8 mouse cellular contexts compared by ENCODE assay signal in genomic region chr2:135717232-135718134, GRCm38 (mm10). TPM values are rescaled to one million over a fixed set of nuclear protein-coding genes. Genes with fewer than 3 reads are reported as not detected.
DNase-seq lines count a peak whose midpoint lies in the region; ATAC-seq lines count a peak whose summit lies in the region.

No protein-coding gene starts in this region.

- H3K4me2 ChIP-seq in intestine, embryonic 14.5 days (ENCODE audit: low read length) = peak overlapping the region; percentile 42
- H3K4me2 ChIP-seq in limb, embryonic 11.5 days (ENCODE audit: low read depth, severe bottlenecking) = peak overlapping the region; percentile 37
- H3K4me2 ChIP-seq in neural tube, embryonic 13.5 days = peak overlapping the region; percentile 44

- H3K4me3 ChIP-seq in intestine, embryonic 14.5 days (ENCODE audit: low read depth, low read length) = no peak overlapping the region
- H3K4me3 ChIP-seq in limb, embryonic 11.5 days (ENCODE audit: low read depth, low read length) = no peak overlapping the region
- H3K4me3 ChIP-seq in neural tube, embryonic 13.5 days = no peak overlapping the region

- H3K27ac ChIP-seq in intestine, embryonic 14.5 days (ENCODE audit: low read depth) = no peak overlapping the region
- H3K27ac ChIP-seq in limb, embryonic 11.5 days (replicated peaks; ENCODE audit: low read depth, low read length) = no peak overlapping the region
- H3K27ac ChIP-seq in neural tube, embryonic 13.5 days (replicated peaks) = peak overlapping the region; percentile 61; the same call in 1 of the 2 replicates

- H3K27me3 ChIP-seq in intestine, embryonic 14.5 days (replicated peaks; ENCODE audit: control insufficient read depth, insufficient read depth, low read length) = no peaks in the 10 kb centered on the region; the same call in 1 of the 2 replicates
- H3K27me3 ChIP-seq in limb, embryonic 11.5 days (ENCODE audit: control insufficient read depth, insufficient read depth, low read length) = no peaks in the 10 kb centered on the region
- peaks cover 4% of the 10 kb centered on the region for H3K27me3 ChIP-seq in neural tube, embryonic 13.5 days

- intact Hi-C loops in gastrocnemius, postnatal 36 days (cut with DNase I) = no loop called here

- 0 out of 2 replicates have a peak, but pooled peaks have one; percentile 27 for ATAC-seq in intestine, embryonic 14.5 days (replicated peaks; ENCODE audit: low FRiP score, low TSS enrichment, low read depth)
- ATAC-seq in limb, embryonic 11.5 days (ENCODE audit: insufficient number of reproducible peaks, low FRiP score, low TSS enrichment, low read depth) = no peak
- ATAC-seq in neural tube, embryonic 13.5 days (ENCODE audit: low read depth) = peak; percentile 45; the same call in 1 of the 2 replicates

- 16% methylated on average over 16 of the region's 16 CpGs for WGBS in intestine, embryonic 14.5 days
- 11% methylated on average over 16 of the region's 16 CpGs for WGBS in limb, embryonic 11.5 days
- 29% methylated on average over 16 of the region's 16 CpGs for WGBS in neural tube, embryonic 13.5 days

- DNase-seq in Muller cell, postnatal 12 days (ENCODE audit: inconsistent ontology term) = peak; percentile 48
- peak; percentile 88 for DNase-seq in cerebellum, adult 9-11 months
- DNase-seq in gastrocnemius, postnatal 36 days = peak; percentile 56 to 60
- peak; percentile 70 for DNase-seq in intestine, embryonic 14.5 days (ENCODE audit: low spot score)
- peak; percentile 41 for DNase-seq in limb, embryonic 11.5 days (ENCODE audit: low spot score)
- no peak for DNase-seq in thymus, postnatal 10 days (ENCODE audit: low spot score in 2 of 2)
- DNase-seq in embryo, embryonic 9.5 days (ENCODE audit: extremely low spot score) = no peak

- H3K9me3 ChIP-seq in intestine, embryonic 14.5 days (ENCODE audit: control insufficient read depth, low read length) = no peaks in the 10 kb centered on the region
- no peaks in the 10 kb centered on the region for H3K9me3 ChIP-seq in limb, embryonic 11.5 days (ENCODE audit: control insufficient read depth, low read length)
- H3K9me3 ChIP-seq in neural tube, embryonic 13.5 days = no peaks in the 10 kb centered on the region

- H3K9ac ChIP-seq in intestine, embryonic 14.5 days (ENCODE audit: low read length) = no peak overlapping the region
- 0 out of 2 replicates have a peak overlapping the region, but pooled peaks have one; percentile 35 for H3K9ac ChIP-seq in limb, embryonic 11.5 days (ENCODE audit: low read length)
- H3K9ac ChIP-seq in neural tube, embryonic 13.5 days = peak overlapping the region; percentile 56

- H3K36me3 ChIP-seq in intestine, embryonic 14.5 days (ENCODE audit: control insufficient read depth, insufficient read depth, low read length) = no peaks in the 10 kb centered on the region
- H3K36me3 ChIP-seq in limb, embryonic 11.5 days (ENCODE audit: control insufficient read depth, insufficient read depth, low read length) = no peaks in the 10 kb centered on the region
- no peaks in the 10 kb centered on the region for H3K36me3 ChIP-seq in neural tube, embryonic 13.5 days

- peaks cover 6% of the 10 kb centered on the region; the same call in 1 of the 2 replicates for H3K4me1 ChIP-seq in intestine, embryonic 14.5 days (replicated peaks; ENCODE audit: control insufficient read depth, insufficient read depth, low read length)
- H3K4me1 ChIP-seq in limb, embryonic 11.5 days (ENCODE audit: control insufficient read depth, insufficient read depth, low read length) = peaks cover 7% of the 10 kb centered on the region
- peaks cover 38% of the 10 kb centered on the region for H3K4me1 ChIP-seq in neural tube, embryonic 13.5 days (replicated peaks)

RNA-seq across cellular contexts. Expression of gene Plcb4, which starts 58.7 kb away (rescaled TPM):
- total RNA-seq in gastrocnemius, postnatal 36 days (2021) = 10 to 100 TPM; 19.5 to 27.3 TPM
- 16.8 and 19.4 TPM in 2 replicates for polyA plus RNA-seq in intestine, embryonic 14.5 days (2014; fragmentation: Nextera tagmentation; extraction: Ambion mirVana)
- polyA plus RNA-seq in limb, embryonic 11.5 days (2014; fragmentation: Nextera tagmentation; extraction: Ambion mirVana) = 12.4 and 14.0 TPM in 2 replicates
- polyA plus RNA-seq in neural tube, embryonic 13.5 days (2015; fragmentation: Nextera tagmentation; extraction: Ambion mirVana) = 38.2 and 39.6 TPM in 2 replicates

Comparison
In these comparisons a context has a peak if more than half of its experiments do, and no peak if none do; other contexts are left out.
1. DNase-seq: peak in Muller cell, postnatal 12 days (single experiment), cerebellum, adult 9-11 months (single experiment), gastrocnemius, postnatal 36 days (2 of 2), intestine, embryonic 14.5 days (single experiment) and limb, embryonic 11.5 days (single experiment); none in thymus, postnatal 10 days (0 of 2) and embryo, embryonic 9.5 days (single experiment).
2. Peak in every context shown above with its lines, with median percentiles within 50 percentile points of each other: H3K4me2 ChIP-seq.